Mouse (Mus musculus): ENCODE results near the gene Hspa1l.
A peak's percentile ranks its signal among the peaks of the same experiment; 100 is the strongest.
"Not testable (repeated sequence)": the region's sequence is repeated elsewhere in the genome, so short reads cannot be mapped to it uniquely, and the experiment has no call there.

Hspa1l gene

GRCm38 (mm10) chr17:35005902-35006301 lies 33.4 kb downstream of the Hspa1l start:
- DNase-seq: not testable (repeated sequence)

GRCm38 (mm10) chr17:35007387-35007991 lies 35.0 kb downstream of the Hspa1l start:
- DNase-seq: no peak

- DNase-seq: no peak
Observed at GRCm38 (mm10) chr17:35009586-35009985, 37.1 kb downstream of the Hspa1l start.

- no peak for DNase-seq
Observed at GRCm38 (mm10) chr17:35011440-35011839, 38.9 kb downstream of the Hspa1l start.

GRCm38 (mm10) chr17:35012430-35012829 lies 39.9 kb downstream of the Hspa1l start:
- no peak for DNase-seq

- DNase-seq: no peak
Observed at GRCm38 (mm10) chr17:35013221-35013620, 40.7 kb downstream of the Hspa1l start.

GRCm38 (mm10) chr17:35015296-35015695 lies 42.8 kb downstream of the Hspa1l start:
- no peak for DNase-seq

GRCm38 (mm10) chr17:35016376-35016775 lies 43.9 kb downstream of the Hspa1l start, which contains the start of gene Vwa7:
TSS of gene Vwa7 (plus strand) at chr17:35016579.
- DNase-seq: no peak

- no peak for DNase-seq
Observed at GRCm38 (mm10) chr17:35016791-35017705, 44.5 kb downstream of the Hspa1l start.

- DNase-seq: no peak
Observed at GRCm38 (mm10) chr17:35017706-35018030, 45.2 kb downstream of the Hspa1l start.

GRCm38 (mm10) chr17:35018171-35018570 lies 45.7 kb downstream of the Hspa1l start:
- no peak for DNase-seq

- no peak for DNase-seq
Observed at GRCm38 (mm10) chr17:35019894-35020293, 47.4 kb downstream of the Hspa1l start.

GRCm38 (mm10) chr17:35020551-35020950 lies 48.0 kb downstream of the Hspa1l start:
- DNase-seq: no peak

- peak; percentile 88 for DNase-seq
Observed at GRCm38 (mm10) chr17:35021163-35021808, 48.8 kb downstream of the Hspa1l start.

- DNase-seq: no peak
Observed at GRCm38 (mm10) chr17:35021842-35022477, 49.5 kb downstream of the Hspa1l start.

- DNase-seq: no peak
Observed at GRCm38 (mm10) chr17:35022541-35023060, 50.1 kb downstream of the Hspa1l start.

GRCm38 (mm10) chr17:35023221-35023620 lies 50.7 kb downstream of the Hspa1l start:
- DNase-seq: no peak

GRCm38 (mm10) chr17:35023756-35024155 lies 51.3 kb downstream of the Hspa1l start:
- no peak for DNase-seq

- no peak for DNase-seq
Observed at GRCm38 (mm10) chr17:35024261-35024660, 51.8 kb downstream of the Hspa1l start.

GRCm38 (mm10) chr17:35024691-35025488 lies 52.4 kb downstream of the Hspa1l start:
- DNase-seq: no peak

- DNase-seq: no peak
Observed at GRCm38 (mm10) chr17:35026206-35026605, 53.7 kb downstream of the Hspa1l start.
